Mouse (Mus musculus): Measurements from ENCODE around the gene Mapk14. TPM values are rescaled to one million over a fixed set of nuclear protein-coding genes. Genes with fewer than 3 reads are reported as not detected.
"Not testable (repeated sequence)": the region's sequence is repeated elsewhere in the genome, so short reads cannot be mapped to it uniquely, and the experiment has no call there.

Gene Mapk14
- polyA plus RNA-seq, 1 experiment from 2014 or later, result 25.2 TPM

DNA sequence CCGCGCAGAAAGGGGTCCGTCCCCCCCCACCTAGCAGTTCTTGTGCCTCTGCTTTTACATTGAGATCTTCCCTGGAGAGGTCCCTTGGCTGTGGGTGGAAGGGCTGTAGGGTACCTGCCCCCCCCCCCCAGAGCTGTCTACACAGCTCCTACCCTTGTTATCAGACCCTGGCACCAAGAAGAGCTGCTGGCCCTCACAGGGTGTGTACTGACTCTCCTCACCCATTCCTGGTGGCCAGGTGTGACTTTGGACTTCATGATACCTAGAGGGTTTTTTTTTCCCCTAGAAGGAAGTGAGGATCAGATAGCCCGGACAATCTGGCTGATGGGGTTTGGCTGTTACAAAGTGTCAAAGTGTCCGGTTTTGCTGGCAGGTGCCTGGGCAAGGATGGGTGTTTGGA lies 80.2 kb downstream of the Mapk14 start:
- Histone ChIP-seq H3K27ac (replicated peaks) (no peak overlapping the region), H3K4me1 (peaks cover 18% of the 10 kb centered on the region), H3K36me3 (no peaks in the 10 kb centered on the region), H3K9ac (replicated peaks) (no peak overlapping the region), H3K4me2 (no peak overlapping the region), H3K27me3 (replicated peaks) (peaks cover 43% of the 10 kb centered on the region), H3K4me3 (replicated peaks) (no peak overlapping the region), H3K9me3 (replicated peaks) (no peaks in the 10 kb centered on the region)
- no peak for ATAC-seq (ENCODE audit: low FRiP score)
- WGBS, result 87% methylated on average over 5 of the region's 5 CpGs

DNA sequence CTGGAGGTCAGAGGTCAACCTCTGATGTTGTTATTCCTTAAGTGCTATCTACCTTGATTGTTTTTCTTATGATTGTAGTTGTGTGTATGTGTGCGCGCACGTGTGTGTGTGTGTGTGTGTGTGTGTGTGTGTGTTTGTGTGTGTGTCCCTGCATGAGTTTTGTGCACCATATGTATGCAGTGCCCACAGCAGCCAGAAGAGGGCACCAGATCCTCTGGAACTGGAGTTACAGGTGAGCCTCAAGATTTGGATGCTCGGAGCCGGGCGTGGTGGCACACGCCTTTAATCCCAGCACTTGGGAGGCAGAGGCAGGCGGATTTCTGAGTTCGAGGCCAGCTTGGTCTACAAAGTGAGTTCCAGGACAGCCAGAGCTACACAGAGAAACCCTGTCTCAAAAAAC lies 83.2 kb downstream of the Mapk14 start:
- not testable (repeated sequence) for H3K27ac ChIP-seq (replicated peaks); H3K4me3 ChIP-seq (replicated peaks); H3K4me2 ChIP-seq; ATAC-seq (ENCODE audit: low FRiP score); H3K9ac ChIP-seq (replicated peaks); H3K9me3 ChIP-seq (replicated peaks); H3K36me3 ChIP-seq
- peaks cover 23% of the 10 kb centered on the region for H3K27me3 ChIP-seq (replicated peaks)
- H3K4me1 ChIP-seq, result peaks cover 13% of the 10 kb centered on the region
- WGBS, result 97% methylated on average over 8 of the region's 9 CpGs

DNA sequence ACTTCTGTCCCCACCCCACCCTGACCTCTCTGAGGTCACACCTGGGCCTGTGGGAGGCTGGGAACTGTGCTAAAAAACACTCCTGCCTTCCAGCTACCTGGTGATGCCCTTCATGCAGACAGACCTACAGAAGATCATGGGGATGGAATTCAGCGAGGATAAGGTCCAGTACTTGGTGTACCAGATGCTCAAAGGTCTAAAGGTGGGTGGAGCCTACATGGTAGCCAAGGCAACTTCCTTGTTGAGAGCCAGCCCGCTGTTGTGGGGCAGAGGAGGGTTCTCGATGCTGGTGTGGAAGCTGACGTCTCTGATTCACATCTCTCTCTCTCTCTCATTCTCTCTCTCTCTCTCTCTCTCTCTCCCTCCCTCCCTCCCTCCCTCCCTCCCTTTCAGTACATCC lies 84.0 kb downstream of the Mapk14 start:
- no peak for ATAC-seq (ENCODE audit: low FRiP score)
- WGBS, result 87% methylated on average over 4 of the region's 4 CpGs
- Histone ChIP-seq H3K36me3 (no peaks in the 10 kb centered on the region), H3K4me1 (peaks cover 4% of the 10 kb centered on the region), H3K27me3 (replicated peaks) (peaks cover 15% of the 10 kb centered on the region), H3K27ac (replicated peaks) (no peak overlapping the region), H3K9ac (replicated peaks) (no peak overlapping the region), H3K4me3 (replicated peaks) (no peak overlapping the region), H3K9me3 (replicated peaks) (no peaks in the 10 kb centered on the region), H3K4me2 (no peak overlapping the region)

DNA sequence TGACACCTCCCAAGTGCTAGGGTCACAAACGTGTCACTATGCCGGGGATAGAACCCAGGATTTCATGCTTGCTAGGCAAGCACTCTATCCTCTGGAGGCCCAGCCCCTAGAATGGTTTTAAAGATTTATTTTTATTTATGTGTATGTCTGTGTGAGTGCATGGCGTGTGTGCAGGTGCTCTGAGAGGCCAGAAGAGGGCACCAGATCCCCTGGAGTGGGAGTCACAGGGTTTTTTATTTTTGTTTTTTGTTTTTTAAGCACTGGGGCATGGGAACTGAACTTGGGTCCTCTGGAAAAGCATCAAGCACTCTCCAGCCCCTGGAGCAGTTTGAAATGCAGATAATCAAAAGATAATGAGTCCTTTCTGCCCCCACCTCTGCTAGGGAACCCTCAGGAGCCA lies 85.7 kb downstream of the Mapk14 start:
- Histone ChIP-seq H3K4me2 (no peak overlapping the region), H3K4me3 (replicated peaks) (no peak overlapping the region), H3K36me3 (no peaks in the 10 kb centered on the region), H3K9ac (replicated peaks) (no peak overlapping the region), H3K4me1 (no peaks in the 10 kb centered on the region), H3K27me3 (replicated peaks) (0 out of 2 replicates have a peak, but pooled peaks cover 2% of the 10 kb centered on the region), H3K27ac (replicated peaks) (no peak overlapping the region), H3K9me3 (replicated peaks) (no peaks in the 10 kb centered on the region)
- 92% methylated on average over 3 of the region's 3 CpGs for WGBS
- ATAC-seq (ENCODE audit: low FRiP score), result no peak

DNA sequence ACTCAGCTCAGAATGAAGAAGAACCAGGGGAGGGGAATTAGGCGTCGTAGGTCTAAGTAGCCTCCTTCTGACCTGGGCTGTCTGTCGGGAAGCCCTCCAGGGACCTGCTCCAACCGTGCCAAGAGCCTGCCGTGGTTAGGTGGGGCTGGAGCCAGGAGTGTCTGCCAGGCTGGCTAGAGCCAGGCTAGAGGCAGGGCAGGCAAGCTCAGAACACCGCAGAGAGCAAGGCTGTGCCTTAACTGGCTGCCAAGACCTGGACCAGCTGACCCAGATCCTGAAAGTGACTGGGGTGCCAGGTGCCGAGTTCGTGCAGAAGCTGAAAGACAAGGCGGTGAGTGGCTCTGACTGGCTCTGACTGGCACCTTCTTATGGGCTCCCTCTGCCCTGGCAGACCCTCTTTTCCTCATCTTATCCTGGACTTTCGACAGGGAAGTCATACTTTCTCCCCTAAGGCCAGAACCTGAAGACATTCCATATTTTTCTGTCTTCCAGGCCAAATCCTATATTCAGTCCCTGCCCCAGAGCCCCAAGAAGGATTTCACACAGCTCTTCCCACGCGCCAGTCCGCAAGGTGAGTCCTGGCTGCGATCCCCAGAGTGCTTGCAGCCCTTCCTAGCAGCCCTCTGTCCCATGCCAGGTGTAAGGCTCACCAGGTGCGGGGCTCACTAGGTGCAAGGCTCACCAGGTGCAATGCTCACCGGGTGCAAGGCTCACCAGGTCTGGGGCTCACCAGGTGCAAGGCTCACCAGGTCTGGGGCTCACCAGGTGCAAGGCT lies 86.3 kb downstream of the Mapk14 start:
- Histone ChIP-seq H3K4me3 (replicated peaks) (no peak overlapping the region), H3K9ac (replicated peaks) (no peak overlapping the region), H3K36me3 (no peaks in the 10 kb centered on the region), H3K9me3 (replicated peaks) (no peaks in the 10 kb centered on the region), H3K27me3 (replicated peaks) (no peaks in the 10 kb centered on the region), H3K27ac (replicated peaks) (no peak overlapping the region), H3K4me2 (no peak overlapping the region), H3K4me1 (no peaks in the 10 kb centered on the region)
- WGBS, result 84% methylated on average over 16 of the region's 16 CpGs
- no peak for ATAC-seq (ENCODE audit: low FRiP score)

DNA sequence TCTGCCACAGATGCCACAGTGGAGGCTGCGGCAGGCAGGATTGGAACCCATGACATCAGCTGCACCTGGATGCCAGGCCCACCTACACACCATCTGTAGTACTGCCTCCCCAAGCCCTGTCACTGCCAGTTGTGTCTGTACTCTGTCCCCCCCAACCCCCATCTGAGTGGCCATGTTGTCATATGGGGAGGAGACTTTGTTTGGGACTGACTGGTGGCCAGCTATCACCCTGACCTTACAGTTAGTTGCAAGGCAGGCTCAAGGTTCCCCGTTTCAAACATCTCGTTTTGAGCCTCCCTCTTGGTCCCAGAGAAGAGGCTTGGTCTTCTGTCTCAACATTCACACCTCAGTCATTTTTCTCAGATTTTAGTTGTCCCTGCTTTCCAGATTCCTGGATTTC lies 88.6 kb downstream of the Mapk14 start:
- H3K27ac ChIP-seq (replicated peaks), result no peak overlapping the region
- no peak overlapping the region for H3K9ac ChIP-seq (replicated peaks)
- H3K36me3 ChIP-seq, result no peaks in the 10 kb centered on the region
- H3K9me3 ChIP-seq (replicated peaks), result no peaks in the 10 kb centered on the region
- H3K4me2 ChIP-seq, result no peak overlapping the region
- WGBS, result 93% methylated on average over 3 of the region's 3 CpGs
- ATAC-seq (ENCODE audit: low FRiP score), result no peak
- no peaks in the 10 kb centered on the region for H3K27me3 ChIP-seq (replicated peaks)
- no peak overlapping the region for H3K4me3 ChIP-seq (replicated peaks)
- H3K4me1 ChIP-seq, result no peaks in the 10 kb centered on the region

DNA sequence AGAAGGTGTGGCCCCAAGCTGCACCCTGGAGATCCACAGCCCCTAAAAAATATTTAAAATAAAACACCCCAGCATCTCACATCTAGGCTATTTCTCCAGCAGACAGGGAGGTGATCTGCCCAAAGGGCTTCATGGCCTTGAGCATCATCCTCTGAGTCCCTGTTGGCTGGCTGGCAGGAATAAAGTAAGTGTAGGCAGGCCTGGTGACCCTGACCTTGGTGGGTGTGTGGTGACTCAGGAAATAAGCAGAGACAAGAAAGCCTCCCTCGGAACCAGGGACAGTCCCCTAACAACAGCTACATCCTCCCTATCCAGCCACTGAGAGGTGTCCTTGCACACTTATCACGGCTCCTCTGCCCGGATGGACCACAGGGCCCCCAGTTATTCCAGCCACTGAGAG lies 89.7 kb downstream of the Mapk14 start:
- no peaks in the 10 kb centered on the region for H3K9me3 ChIP-seq (replicated peaks)
- H3K4me3 ChIP-seq (replicated peaks), result no peak overlapping the region
- 89% methylated on average over 3 of the region's 3 CpGs for WGBS
- no peak overlapping the region for H3K27ac ChIP-seq (replicated peaks)
- ATAC-seq (ENCODE audit: low FRiP score), result no peak
- H3K4me1 ChIP-seq, result no peaks in the 10 kb centered on the region
- no peak overlapping the region for H3K4me2 ChIP-seq
- H3K27me3 ChIP-seq (replicated peaks), result no peaks in the 10 kb centered on the region
- no peaks in the 10 kb centered on the region for H3K36me3 ChIP-seq
- H3K9ac ChIP-seq (replicated peaks), result no peak overlapping the region

DNA sequence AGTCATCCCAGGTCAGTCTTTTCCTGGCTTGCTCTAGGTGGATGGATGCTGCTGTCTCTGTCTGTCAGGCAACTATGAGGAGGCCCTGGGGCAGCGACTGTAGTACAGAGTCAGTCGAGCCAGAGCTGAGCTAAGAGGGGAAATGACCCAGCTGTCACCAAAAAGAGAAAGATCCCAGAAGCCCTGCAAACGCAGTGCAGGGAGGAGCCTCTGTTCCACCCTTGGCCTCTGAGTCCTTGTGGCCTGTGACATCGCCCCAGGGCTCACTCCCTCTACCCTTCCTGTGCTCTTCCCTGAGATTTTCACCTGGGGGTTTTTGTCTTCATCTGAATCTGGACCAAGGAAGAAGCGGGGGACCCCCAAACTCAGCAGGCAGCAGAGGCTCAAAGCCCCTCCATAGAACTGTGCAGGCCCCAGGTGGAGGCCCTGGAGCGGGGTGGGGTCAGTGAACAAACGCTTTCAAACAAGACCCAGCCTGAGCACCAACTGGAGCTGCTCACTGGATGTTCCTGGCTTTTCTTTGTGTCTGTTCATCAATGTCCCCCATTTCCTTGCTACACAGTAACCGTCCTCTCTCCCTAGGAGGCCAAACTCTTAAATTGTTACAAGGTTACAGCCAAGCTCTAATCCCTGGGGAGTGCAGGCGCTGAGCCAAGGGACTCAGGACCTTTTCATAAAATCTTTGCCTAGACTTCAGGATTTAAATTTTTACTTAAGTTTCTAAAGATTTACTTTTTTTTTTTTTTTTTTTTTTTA lies 90.3 kb downstream of the Mapk14 start:
- no peak for ATAC-seq (ENCODE audit: low FRiP score)
- no peak overlapping the region for H3K9ac ChIP-seq (replicated peaks)
- no peaks in the 10 kb centered on the region for H3K27me3 ChIP-seq (replicated peaks)
- no peaks in the 10 kb centered on the region for H3K4me1 ChIP-seq
- no peaks in the 10 kb centered on the region for H3K36me3 ChIP-seq
- H3K4me3 ChIP-seq (replicated peaks), result no peak overlapping the region
- H3K27ac ChIP-seq (replicated peaks), result no peak overlapping the region
- no peak overlapping the region for H3K4me2 ChIP-seq
- no peaks in the 10 kb centered on the region for H3K9me3 ChIP-seq (replicated peaks)
- WGBS, result 50% methylated on average over 9 of the region's 9 CpGs

DNA sequence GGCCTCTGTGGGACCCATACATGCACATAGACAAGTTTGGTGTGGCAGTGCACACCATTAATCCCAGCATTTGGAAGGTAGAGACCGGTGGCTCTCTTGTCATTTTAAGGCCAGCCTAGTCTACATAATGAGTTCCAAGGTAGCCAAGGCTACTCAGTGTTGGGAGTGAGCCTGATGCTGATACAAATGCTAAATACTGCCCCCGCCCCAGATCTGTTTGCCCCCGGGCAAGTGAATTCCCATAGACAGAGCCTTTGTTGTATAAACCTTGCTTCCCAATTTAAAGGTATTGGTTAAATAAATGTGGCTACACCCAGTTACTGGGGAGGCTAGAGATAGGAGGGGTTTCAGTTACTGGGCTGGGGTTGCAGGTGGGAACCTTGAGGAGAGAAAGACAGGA lies 93.9 kb downstream of the Mapk14 start:
- Histone ChIP-seq H3K4me3 (replicated peaks) (no peak overlapping the region), H3K27ac (replicated peaks) (no peak overlapping the region), H3K4me2 (no peak overlapping the region), H3K9me3 (replicated peaks) (no peaks in the 10 kb centered on the region), H3K36me3 (no peaks in the 10 kb centered on the region), H3K27me3 (replicated peaks) (no peaks in the 10 kb centered on the region), H3K9ac (replicated peaks) (no peak overlapping the region), H3K4me1 (no peaks in the 10 kb centered on the region)
- WGBS, result 87% methylated on average over 3 of the region's 3 CpGs
- ATAC-seq (ENCODE audit: low FRiP score), result no peak

DNA sequence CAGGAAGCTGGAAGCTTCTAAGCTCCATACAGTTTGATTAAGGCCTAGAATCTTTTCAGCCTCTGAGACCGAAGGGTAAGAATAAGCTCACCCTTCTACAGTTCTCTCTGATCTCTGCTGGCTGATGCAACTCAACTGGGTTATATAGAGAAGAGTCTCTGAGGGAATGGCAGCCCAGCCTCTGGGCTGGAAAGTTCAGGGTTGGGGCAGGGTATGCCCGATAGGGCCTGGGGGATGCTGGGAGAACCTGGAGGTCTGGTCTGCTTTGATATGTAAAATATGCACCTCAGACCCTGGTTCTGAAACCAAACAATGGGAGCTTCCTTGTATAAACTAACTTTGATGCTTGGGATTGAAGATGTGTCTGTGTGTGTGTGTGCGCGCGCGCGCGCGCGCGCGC lies 96.4 kb downstream of the Mapk14 start:
- no peak overlapping the region for H3K4me2 ChIP-seq
- 96% methylated on average over 12 of the region's 12 CpGs for WGBS
- H3K27me3 ChIP-seq (replicated peaks), result no peaks in the 10 kb centered on the region
- H3K27ac ChIP-seq (replicated peaks), result no peak overlapping the region
- H3K36me3 ChIP-seq, result no peaks in the 10 kb centered on the region
- H3K4me1 ChIP-seq, result no peaks in the 10 kb centered on the region
- H3K9me3 ChIP-seq (replicated peaks), result no peaks in the 10 kb centered on the region
- no peak overlapping the region for H3K4me3 ChIP-seq (replicated peaks)
- H3K9ac ChIP-seq (replicated peaks), result no peak overlapping the region
- no peak for ATAC-seq (ENCODE audit: low FRiP score)

DNA sequence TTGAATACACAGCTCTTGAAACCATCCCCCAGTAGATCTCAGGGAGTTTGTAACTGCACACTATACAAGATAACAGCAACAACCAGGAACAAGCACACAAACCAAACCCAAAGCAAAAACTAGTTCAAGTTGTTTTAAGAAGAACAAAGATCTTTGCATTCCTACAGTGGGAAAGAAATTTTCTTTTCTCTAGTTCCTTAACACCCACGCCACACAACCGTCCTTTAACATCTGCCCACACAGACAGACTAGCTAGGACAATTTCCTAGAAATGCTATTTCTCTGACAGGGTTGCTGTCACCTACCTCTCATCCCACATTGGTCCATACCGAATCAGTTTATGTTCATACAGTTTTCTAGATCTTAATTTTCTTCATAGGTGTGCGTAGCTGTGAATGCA lies 105.9 kb downstream of the Mapk14 start:
- no peak overlapping the region for H3K4me3 ChIP-seq (replicated peaks)
- no peaks in the 10 kb centered on the region for H3K27me3 ChIP-seq (replicated peaks)
- H3K9me3 ChIP-seq (replicated peaks), result no peaks in the 10 kb centered on the region
- H3K36me3 ChIP-seq, result no peaks in the 10 kb centered on the region
- no peak overlapping the region for H3K27ac ChIP-seq (replicated peaks)
- ATAC-seq (ENCODE audit: low FRiP score), result no peak
- H3K4me2 ChIP-seq, result no peak overlapping the region
- H3K9ac ChIP-seq (replicated peaks), result no peak overlapping the region
- peaks cover 19% of the 10 kb centered on the region for H3K4me1 ChIP-seq
- WGBS, result 92% methylated on average over 4 of the region's 4 CpGs

All from neural tube, embryonic 15.5 days (tissue).